Mouse (Mus musculus): ENCODE measurements around the gene Ncoa5.

DNA sequence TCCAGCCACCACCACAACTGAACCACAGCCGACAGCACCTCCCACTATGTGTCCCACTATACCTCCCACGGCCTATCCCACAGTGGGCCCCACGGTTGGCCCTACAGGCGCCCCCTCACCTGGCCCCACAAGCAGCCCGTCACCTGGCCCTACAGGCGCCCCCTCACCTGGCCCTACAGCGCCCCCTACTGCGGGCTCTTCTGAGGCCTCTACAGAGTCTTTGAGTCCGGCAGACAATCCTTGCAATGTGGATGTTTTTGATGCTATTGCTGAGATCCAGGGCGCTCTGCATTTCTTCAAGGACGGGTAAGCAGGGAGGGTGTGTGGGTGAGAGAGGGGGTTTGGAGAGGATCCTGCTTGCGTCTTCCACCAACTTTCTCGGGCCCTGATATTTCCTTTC lies 82.2 kb downstream of the Ncoa5 start:
- peak; percentile 36; the same call in 1 of the 2 replicates for TF ChIP-seq CTCF (IDR thresholded peaks at IDR 0.05; ENCODE audit: low read depth)
- no peak for TF ChIP-seq EP300 (IDR thresholded peaks at IDR 0.05; ENCODE audit: low read depth)

Data from liver, postnatal 0 days (tissue).